Mouse (Mus musculus) thymus, postnatal 10 days (tissue): ENCODE measurements around the gene Sp6.

Experiments used
- DNase-seq, 2 experiments: peaks; one replicate each; pipeline ENCODE4 v3.0.0; 2021; ENCODE audit warnings: low spot score in 2 of 2

Gene Sp6

DNA sequence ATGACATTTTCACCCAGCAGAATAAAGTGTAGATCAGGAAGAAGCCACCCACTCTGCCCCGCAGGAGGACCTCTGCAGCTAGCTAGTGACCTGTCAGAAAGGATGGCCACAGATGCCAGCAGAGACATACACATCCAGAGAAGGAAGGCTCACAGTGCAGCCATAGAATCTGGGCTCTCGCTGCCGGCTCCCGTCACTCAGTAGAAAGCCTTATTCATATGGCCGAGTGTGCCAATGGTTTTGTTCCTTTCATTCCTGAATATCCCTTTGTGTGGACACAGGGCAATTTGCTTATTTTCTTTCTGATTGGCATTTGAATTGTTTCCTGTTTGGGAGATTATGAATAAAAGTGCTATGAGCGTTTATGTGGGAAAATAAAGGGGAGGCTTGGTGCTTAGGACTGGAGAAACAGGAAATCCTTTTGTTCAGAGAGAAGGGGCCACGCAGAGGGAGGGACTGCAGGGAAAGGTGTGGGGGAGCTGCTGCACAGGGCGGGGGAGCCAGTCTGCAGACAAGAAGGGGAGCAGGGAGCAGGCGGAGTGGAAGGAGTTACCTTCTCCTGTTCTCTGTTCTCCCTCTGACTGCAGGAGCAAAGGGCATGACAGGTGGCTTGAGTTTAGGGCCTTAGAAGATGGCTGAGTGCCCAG, 50.2 kb downstream of the Sp6 start:
- DNase-seq: no peak

- no peak for DNase-seq
Observed at GRCm38 (mm10) chr11:97063921-97064295, 50.7 kb downstream of the Sp6 start.

DNA sequence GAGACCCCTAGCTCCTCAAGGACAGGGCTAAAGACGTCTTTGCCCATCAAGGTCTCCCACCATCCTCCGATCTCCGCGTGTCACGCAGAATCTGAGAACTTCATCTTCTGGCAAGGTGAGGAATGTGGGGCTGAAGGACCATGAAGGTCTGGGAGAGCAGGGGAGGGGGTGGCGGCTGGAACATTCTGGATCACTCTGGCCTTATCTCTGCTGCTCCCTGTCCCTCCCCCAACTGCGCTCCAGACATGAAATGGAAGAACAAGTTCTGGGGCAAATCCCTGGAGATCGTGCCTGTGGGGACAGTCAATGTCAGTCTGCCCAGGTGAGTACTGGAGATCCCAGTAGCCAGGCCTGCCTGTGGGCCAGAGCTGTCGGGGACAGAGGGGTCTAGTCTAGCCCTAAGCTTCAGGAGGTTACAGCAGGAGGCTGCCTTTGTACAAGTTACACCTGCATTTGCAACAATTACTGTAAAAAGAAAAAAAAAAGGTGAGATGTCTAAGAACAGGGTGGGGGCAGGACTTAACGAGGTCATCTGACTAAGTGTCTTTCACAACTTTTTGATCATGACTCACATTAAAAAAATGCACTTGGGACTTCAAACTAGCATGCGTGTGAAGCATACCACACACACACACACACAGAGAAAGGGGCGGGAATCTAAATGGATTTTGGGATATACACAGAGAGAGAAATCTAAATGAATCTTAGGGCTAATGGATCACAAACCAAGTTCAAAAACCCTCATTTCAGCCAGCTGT, 52.5 kb downstream of the Sp6 start:
- no peak for DNase-seq

GRCm38 (mm10) chr11:97066656-97067360, 53.6 kb downstream of the Sp6 start:
- DNase-seq: no peak

GRCm38 (mm10) chr11:97069333-97069732, 56.1 kb downstream of the Sp6 start:
- no peak for DNase-seq

DNA sequence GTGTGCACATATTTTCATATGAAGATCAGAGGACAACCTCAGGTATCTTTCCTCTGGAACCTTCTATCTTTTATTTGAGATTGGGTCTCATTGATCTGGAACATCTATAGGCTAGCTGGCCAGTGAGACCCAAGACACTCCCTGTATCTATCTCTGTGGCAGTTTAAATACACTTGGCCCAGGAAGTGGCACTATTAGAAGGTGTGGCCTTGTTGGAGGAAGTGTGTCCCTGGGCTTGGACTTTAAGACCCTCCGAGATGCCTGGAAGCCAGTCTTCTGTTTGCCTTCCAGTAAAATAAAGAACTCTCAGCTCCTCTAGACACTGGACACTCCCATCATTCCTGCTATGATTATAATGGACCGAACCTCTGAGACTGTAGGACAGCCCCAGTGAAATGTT, 56.6 kb downstream of the Sp6 start:
- DNase-seq: no peak

DNA sequence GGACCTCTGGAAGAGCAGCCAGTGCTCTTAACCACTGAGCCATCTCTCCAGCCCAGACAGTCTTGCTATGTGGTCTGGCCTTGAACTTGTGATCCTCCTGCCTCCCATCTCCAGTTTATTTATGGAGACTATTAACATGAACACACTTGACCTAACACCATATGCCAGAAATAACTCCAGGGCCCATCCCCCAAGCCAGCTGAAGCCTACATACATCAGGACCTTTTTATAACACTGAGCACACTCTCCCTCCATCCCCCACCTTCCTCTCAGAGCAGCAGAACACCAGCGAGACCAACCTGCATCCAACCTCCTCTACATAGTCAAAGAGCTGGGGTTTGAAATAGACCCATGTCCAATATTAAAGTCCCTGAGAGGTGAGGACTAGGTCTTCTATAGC, 57.9 kb downstream of the Sp6 start:
- DNase-seq: no peak

DNA sequence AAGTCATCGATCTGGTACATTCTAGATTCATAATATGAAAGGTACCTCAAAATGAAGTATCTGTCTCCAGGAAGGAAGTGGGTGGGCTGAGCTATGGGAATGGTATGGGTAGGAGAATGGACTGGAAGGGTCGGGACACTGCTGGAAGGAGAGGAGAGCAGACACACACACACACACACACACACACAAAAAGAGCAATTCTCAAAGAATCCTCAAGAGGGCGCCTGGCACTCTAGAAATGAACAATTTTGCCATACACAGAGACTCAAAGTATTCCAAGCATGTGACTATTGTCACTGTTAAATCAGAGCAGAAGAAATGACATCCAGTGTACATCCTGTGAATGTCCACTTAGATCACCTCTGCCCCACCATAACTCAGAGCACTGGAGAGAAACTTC, 59.3 kb downstream of the Sp6 start:
- DNase-seq: peak in 1 of 2 experiments; percentile 27

DNA sequence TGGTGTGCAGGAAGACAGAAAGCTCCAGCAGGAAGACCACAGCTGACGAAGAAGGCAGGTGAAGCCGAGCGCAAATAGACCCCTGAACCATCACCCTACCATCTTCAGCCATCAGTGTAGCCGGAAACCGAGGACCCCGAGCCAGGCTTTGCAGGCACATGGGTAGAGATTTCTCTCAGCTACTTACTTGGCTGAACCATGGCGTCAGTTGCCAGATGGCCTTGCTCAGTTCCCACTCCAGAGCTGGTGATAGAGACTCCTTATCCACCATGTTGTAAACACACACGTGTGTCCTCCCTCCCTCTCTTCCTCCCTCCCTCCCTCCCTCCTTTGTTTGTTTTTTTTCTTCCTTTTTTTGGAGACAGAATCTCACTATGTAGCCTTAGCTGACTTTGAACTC, 61.0 kb downstream of the Sp6 start:
- DNase-seq: no peak
